Mouse (Mus musculus): ENCODE measurements around the gene Bdh1.

Bdh1 gene

DNA sequence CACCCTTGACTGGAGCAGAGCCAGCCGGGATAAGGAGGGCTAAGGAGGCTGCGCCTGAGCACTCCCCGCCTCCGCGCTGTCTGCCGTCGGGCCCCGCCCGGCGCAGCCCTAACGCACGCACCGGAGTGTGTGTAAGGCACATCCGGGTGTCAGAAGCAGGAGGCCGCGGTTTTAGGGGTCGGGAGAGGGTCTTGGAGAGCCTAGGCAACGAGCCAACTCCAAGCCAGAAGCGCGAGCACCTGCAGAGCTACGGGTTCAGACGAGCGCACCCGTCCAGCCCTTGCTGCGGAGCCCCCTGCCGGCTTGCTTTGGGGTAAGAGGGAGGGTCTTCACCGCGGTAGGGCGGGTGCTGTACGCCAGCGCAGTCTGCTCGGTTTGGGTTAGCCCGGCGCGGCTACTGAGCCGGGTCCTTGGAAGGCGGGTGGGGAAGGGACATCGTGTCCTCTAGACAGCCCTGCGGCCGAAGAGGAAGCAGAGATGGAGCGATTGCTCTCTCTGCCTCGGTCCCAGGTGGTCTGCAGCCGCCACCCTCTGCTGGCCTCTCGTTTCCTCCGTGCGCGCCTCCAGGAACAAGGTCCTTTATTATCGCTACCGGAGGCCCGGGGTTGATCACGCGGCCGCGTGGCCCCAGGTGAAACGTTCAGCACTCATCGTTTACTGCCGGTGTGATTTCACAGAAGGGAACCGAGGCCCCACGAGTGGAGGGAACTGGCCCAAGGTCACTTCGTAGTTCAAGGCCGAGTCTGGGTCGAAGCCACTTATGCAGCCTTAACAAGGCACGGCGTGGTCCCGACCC, 6.8 kb downstream of the Bdh1 start:
- DNase-seq = peak; percentile 54

- peak; percentile 92 for DNase-seq
These were observed 7.5 kb downstream of the Bdh1 start for GRCm38 (mm10) chr16:31429471-31430155.

DNA sequence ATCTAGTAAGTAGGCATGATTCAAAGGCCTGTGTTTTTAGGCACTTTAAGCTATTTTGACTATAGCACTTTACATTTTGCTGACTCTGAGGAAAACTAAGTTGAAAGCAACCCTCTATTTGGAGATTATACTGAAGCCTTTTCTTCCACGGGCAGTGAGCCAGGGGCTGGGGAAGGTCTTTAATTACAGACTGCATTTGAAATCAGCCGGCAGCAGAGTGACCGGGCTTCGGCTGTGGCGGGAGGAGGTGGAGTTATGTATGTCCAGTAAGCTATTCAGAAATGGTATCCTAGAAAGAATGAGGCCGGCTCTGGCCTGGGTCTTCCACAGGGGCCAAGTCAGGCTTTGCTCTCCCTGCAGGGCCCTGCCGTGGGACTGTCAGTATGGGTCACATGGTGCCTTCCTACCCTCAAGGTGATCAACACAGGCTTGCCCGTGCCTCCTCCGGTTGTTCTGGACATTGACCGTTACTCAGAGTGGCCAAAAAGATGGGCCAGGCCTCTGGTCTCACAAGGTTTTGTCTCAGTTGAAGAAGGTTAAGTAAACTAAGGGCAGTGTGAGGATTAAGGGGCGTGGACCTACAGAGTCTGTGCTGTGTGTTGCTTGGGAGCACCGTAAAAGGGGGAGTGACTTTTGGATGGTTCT, 11.5 kb downstream of the Bdh1 start:
- DNase-seq = peak; percentile 57

DNA sequence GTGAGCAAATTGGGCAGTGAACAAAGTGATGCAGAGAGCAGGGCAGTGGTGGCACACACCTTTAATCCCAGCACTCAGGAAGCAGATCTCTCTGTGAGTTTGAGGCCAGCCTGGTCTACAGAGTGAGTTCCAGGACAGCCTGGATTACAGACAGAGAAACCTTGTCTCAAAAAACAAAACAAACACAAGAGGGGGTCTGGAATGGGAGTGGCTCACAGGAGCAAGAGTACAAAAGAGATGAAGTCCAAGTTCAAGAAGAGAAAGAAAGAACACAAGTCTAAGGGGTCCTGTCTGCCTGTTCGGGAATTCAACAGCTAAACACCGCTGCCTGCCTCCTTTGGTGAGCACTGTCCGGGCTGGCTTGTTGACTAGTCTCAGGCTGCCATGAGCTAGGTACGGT, 13.1 kb downstream of the Bdh1 start:
- no peak for DNase-seq

DNA sequence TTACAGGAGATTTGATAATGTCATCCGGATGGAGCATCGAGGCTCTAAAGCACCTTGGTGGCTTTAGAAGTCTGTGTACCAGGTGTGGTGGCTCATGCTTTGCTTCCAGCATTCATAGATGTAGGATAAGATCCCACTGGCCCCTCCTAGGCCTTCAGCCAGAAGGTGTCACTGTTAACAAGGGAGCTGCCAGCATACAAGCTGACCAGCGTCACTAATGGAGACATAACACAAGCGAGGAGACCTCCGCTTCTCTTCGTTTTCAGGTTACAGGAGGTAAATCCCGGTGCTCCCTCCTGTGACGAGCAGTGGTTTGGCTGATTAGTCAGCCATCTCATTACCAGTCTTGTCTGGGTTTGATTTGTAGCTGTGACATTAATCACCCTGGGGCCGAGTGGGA, 14.0 kb downstream of the Bdh1 start:
- no peak for DNase-seq

DNA sequence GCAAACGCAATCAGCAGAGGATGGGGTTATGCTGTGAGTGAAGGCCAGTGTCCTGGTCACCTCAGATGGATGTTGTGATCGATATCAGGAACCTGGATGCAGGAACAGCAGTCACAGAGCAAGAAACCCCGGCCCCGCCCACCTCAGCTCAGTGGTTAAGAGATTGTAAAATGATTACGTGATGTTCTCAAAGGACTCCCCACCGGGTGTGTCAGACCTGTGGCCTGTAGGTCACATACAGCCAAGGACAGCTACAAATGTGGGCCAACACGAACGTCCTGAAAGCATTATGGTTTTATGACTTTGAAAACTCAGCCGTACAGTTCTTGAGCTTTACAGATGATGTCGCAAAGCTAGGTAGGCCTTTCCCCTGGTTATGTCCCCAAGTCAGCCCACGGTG, 15.3 kb downstream of the Bdh1 start:
- no peak for DNase-seq

DNA sequence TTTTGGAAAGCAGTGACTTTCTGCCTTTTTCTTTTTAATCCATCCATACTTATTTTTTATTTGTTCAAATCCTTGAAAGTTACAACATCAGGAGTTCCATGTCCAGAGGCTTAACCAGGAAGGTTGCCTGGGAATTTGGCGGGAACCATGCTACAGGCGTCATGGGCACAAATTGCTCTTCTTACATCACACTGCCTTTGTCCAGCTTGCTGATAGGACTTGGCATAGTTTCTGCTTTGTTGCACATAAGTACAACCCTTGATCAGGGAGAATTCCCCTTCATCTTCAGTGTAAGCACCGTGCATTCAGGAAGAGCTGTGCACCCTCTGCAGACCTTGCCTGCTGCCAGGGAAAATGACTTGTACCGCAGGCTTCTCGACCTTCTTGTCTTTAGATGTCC, 17.4 kb downstream of the Bdh1 start:
- no peak for DNase-seq

DNA sequence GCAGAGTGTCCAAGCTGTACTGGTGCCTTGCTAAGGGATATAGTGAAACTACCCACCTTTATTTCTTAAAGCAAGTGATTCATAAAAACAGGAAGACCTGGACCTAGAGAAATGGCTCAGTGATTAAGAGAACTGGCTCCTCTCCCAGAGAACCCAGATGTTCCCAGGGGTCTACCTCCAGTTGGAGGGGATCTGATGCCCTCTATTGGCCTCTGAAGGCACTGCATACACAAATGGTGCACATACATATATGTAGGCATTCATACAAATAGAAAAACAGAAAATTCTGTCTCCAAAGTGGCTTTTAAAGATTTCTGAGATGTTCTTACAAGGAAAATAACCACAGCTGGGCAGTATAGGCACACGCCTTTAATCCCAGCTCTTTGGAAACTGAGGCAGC, 18.0 kb downstream of the Bdh1 start:
- no peak for DNase-seq

DNA sequence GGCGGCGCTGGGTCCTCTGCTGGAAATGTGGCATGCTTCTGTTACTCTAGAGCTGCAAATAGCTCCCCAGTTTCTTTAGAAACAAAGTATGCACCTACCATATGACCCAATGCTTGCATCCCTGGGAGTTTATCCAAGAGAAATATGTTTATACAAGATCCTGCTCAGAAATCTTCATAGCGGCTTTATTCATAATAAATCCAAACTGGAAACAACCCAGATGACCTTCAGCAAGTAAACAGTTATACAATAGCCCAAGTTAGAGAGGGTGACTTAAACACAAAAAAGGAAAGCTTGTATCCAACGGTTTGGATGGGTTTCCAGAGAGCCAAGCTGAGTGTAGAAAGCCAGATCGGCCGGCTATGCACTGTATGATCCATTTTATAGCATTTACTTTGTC, 22.4 kb downstream of the Bdh1 start:
- no peak for DNase-seq

GRCm38 (mm10) chr16:31446067-31446853, 24.2 kb downstream of the Bdh1 start:
- DNase-seq = no peak

DNA sequence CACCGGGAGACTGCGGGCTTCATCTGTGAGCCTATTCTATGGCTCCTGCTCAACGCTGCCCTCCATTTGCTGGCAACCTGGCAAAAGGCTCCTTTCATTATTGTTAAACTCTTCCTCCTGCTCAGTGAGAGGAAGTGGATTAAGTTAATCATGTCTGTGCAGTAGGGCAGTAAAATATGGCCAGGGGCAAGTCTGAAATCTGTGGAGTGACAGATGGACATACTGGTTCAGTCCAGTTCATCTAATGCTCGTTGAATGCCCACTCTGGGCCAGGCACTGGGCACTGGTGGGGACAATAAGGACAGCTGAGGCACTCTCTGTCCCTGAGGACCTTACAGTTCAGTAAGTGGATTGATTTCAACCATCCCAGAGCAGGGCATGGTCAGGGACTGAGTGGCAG, 27.9 kb downstream of the Bdh1 start:
- no peak for DNase-seq

GRCm38 (mm10) chr16:31451235-31451634, 29.2 kb downstream of the Bdh1 start:
- no peak for DNase-seq

- no peak for DNase-seq
These were observed 30.4 kb downstream of the Bdh1 start for GRCm38 (mm10) chr16:31452467-31452866.

- peak; percentile 43 for DNase-seq
These were observed 31.9 kb downstream of the Bdh1 start for GRCm38 (mm10) chr16:31454013-31454412.

DNA sequence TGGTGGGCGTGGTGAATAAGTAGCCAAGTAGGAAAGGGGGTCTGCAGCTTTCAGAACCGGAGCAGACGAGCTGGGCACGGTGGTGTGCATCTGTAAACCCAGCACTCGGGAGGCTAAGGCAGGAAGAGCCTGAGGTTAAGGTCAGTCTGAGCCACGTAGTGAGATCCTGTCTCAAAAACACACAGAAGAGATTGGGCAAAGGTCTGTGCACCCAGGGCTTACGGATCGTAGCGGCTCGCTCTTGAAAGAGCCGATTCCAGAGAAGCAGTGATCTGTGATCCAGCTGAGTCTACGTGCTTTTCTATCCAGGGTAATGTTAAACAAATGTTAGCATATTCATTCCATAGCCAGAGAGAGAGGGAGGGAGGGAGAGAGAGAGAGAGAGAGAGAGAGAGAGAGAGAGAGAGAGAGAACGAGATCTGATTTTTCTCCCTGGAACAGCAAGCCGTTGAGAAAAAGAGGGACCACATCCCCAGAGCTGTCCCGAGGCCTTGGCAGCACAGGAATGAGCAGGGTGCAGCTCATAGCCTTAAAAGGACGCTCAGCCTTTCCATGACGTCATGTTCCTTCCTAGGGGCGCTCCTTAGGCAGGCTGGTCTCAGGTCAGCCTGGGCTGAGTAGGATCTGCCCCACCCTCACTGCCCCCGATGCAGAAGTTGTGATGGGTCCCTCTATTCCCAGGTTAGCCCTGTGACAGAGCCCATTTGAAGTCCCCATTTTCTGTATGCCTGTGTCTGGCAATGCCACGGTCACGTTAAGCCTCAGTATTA, 33.4 kb downstream of the Bdh1 start:
- no peak for DNase-seq

DNA sequence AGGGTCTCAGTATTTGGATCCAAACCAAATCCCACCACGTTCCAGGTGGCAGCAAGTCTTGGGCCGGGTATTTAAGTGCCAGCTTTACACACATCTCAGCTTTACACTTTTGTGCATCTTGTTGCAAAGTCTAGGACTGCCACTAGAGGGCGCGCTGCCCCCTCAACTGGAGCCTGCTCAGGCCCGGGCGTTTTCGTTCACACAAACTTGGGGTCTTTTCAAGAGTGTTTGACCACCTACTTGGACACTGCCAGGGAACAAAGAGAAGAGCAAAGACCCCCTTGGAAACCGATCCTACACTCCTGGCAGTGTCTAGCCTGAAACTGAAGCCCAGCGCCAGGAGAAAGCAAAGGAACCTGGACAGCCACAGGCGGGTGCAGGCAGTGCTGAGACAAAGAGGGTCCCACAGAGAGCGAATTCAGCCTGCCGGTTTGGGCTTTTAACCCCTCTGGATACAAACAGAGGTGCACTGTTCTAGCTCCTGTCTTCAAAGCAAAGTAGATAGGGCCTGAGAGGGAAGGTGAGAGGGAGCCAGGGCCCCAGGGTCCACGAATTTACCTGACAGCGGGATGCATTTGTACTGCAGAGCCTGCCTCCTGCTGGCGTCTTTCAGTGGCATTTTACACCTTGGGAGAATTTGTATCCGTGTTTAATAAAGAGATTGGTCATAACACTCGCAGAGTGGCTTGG, 36.3 kb downstream of the Bdh1 start:
- DNase-seq = peak; percentile 90

GRCm38 (mm10) chr16:31459968-31460461, 37.9 kb downstream of the Bdh1 start:
- DNase-seq = peak; percentile 66

DNA sequence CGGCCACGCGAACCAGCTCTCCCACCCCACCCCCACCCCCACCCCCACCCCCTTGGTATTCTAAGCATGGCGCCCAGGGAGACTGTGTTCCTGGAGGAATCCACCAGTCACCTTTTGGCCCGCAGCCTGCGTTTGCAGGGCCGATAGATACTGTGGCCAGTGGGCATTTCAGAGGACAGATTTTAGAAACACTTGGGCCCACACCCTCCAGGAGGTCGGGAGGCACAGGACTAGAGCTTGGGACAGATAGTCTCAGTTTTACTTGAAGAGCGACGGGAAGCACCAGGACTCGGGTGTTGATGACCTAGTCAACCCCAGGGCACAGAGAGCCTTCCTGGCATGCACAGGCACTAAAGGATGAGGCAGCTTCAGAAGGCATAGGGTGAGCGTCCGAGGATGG, 38.4 kb downstream of the Bdh1 start:
- no peak for DNase-seq

DNA sequence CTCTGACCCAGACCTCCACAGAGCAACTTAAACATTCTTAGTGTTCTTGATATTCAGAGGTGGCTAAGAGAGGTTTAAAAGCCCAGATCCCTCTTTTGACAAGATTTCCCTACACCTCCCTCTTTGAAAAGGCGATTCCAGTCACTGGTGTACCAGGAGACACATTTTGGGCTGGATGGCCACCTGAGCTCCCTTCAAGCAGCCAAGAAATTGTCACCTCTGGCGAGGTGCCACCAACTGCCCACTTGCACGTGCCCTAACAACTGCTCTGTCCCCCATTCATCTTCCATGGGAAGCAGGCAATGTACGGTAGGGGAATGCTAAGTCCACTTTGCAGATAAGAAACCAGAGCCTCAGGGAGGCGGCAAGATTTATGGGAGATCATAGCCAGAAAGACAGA, 39.0 kb downstream of the Bdh1 start:
- DNase-seq = no peak

DNA sequence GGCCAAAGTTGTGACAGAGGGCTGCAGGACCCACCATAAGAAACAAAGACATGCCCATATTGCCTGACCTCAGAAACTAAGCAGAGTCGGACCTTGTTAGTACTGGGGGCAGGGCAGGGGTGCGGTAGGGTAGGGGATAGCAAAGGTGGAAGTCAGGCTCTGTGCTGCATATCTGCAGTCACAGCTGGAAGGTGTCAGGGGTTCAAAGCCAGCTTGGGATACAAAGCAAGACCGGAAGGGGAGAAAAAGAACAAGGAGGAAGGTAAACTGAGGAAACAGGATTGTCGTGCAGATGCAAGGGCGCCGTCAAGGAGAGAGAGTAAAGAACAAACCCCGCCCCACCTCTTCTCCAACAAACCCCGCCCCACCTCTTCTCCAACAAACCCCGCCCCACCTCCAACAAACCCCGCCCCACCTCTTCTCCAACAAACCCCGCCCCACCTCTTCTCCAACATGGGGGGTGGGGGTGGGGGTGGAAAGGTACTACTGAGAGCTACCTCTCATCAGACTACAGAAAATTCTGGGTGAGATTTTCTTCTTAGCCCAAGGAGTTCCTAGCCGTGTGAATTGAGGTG, 40.1 kb downstream of the Bdh1 start:
- no peak for DNase-seq

GRCm38 (mm10) chr16:31464953-31465352, 42.9 kb downstream of the Bdh1 start:
- DNase-seq = no peak

All from kidney, postnatal 10 days (tissue).